In the genomic region with DNA sequence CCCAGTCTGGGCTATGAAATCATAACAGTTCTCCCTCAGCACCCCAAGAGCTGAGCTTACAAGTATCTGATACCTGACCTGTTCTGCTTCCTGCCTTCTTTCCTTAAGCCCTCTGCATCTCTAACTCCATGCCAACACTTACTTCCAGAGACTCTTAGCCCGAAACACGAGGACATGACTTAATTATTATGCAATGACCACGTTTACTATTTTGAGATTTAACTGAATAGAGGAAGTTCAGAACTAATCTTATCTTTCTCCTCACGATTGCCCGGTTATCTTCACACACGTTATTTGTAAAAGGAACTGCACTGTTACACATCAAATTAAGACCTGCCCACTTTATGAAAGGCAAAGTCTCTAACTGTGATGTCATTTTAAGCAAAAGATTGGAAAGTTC, we compare ENCODE assay signal across 1 mouse cellular context.
TF ChIP-seq lines count a peak whose summit lies in the region.

No protein-coding gene starts in this region.

TF ChIP-seq in CH12.LX, 34 proteins besides CTCF, POLR2A, EP300 and RAD21:
- TF ChIP-seq NRF1 (IDR thresholded peaks at IDR 0.05; ENCODE audit: low read depth, low read length) (no peak), ZKSCAN1 (IDR thresholded peaks at IDR 0.05; ENCODE audit: borderline replicate concordance, low read depth, low read length) (no peak), TCF12 (IDR thresholded peaks at IDR 0.05; ENCODE audit: low read depth, low read length) (no peak), CHD2 (IDR thresholded peaks at IDR 0.05; ENCODE audit: low read length) (no peak)
